Mouse (Mus musculus) brown adipose tissue, adult 24 weeks (tissue): ENCODE results near the gene Epb42. TPM values are rescaled to one million over a fixed set of nuclear protein-coding genes. Genes with fewer than 3 reads are reported as not detected.
"Not testable (repeated sequence)": the region's sequence is repeated elsewhere in the genome, so short reads cannot be mapped to it uniquely, and the experiment has no call there.

Experiments used
- H3K27ac ChIP-seq: fragments of 200-500 bp; replicated peaks from 2 replicates; pipeline ENCODE4 v1.5.1; 2012; ENCODE audit warnings: low read depth, mild to moderate bottlenecking, low read length
- H3K4me1 ChIP-seq: fragments of 200-500 bp; 2 replicates; pipeline ENCODE4 v1.6.1; 2012; ENCODE audit warnings: low read length, mixed read lengths; ENCODE audit not compliant: control insufficient read depth, insufficient read depth, insufficient read length
- H3K4me3 ChIP-seq: fragments of 200-500 bp; 2 replicates; pipeline ENCODE4 v1.5.1; 2012; ENCODE audit warnings: low read depth, mild to moderate bottlenecking, low read length, moderate library complexity; ENCODE audit not compliant: insufficient read depth
- polyA plus RNA-seq: library from polyadenylated mRNA; stranded (reverse); fragments of >200 nt; gene quantifications from 2 replicates; pipeline ENCODE4 v1.2.4, GENCODE M21; 2012; ENCODE audit not compliant: missing spikeins, insufficient read depth, insufficient read length

Gene Epb42
- polyA plus RNA-seq, 1 experiment: not detected

DNA sequence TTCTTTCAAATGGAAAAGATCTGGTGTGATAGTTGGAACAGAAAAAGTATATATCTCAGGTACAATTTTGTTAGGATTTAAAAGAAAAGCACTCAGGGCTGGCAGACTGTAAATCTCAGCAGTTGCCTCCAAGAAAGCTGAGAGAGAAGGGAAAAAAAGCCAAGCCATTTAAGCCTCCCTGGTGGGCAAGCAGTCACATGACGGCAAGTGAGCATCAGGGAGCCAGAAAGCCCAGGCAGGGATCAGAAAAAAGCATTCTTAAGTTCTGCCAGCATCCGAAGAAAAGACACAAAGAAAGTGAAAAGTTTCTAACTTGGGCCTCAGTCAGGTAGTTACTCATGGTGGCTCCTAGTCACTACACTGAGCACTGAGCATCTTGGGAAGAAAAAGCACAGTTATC is 53.3 kb downstream of the Epb42 start:
- Histone ChIP-seq H3K4me1 (no peaks in the 10 kb centered on the region), H3K4me3 (no peak overlapping the region), H3K27ac (no peak overlapping the region)

- no peak overlapping the region for H3K27ac ChIP-seq
- no peak overlapping the region for H3K4me3 ChIP-seq
- peaks cover 4% of the 10 kb centered on the region; the same call in 1 of the 2 replicates for H3K4me1 ChIP-seq
Observed at GRCm38 (mm10) chr2:120980861-120981260, 56.0 kb downstream of the Epb42 start.

DNA sequence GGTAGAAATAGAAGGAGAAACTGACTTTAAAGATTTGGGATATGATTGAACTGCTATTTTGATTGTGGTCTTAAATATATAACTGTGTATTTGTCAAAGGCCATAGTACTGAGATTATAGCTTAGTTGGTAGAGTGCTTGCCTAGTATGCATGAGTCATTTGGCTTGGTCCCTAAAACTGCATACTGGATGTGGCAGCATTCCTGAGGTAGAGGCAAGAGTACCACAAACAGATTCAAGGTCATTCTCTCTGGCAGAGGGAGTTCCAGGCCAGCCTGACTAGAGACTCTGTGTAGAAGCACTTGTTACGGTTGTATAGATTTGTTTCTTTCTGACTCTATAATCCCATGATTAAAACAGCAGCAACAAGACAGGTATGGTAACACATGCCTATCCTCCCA is 57.1 kb downstream of the Epb42 start:
- H3K4me3 ChIP-seq: no peak overlapping the region
- H3K4me1 ChIP-seq: peaks cover 4% of the 10 kb centered on the region; the same call in 1 of the 2 replicates
- H3K27ac ChIP-seq: no peak overlapping the region

GRCm38 (mm10) chr2:120978693-120979037 is 58.2 kb downstream of the Epb42 start:
- Histone ChIP-seq H3K4me1 (peaks cover 4% of the 10 kb centered on the region; the same call in 1 of the 2 replicates), H3K4me3 (no peak overlapping the region), H3K27ac (no peak overlapping the region)

DNA sequence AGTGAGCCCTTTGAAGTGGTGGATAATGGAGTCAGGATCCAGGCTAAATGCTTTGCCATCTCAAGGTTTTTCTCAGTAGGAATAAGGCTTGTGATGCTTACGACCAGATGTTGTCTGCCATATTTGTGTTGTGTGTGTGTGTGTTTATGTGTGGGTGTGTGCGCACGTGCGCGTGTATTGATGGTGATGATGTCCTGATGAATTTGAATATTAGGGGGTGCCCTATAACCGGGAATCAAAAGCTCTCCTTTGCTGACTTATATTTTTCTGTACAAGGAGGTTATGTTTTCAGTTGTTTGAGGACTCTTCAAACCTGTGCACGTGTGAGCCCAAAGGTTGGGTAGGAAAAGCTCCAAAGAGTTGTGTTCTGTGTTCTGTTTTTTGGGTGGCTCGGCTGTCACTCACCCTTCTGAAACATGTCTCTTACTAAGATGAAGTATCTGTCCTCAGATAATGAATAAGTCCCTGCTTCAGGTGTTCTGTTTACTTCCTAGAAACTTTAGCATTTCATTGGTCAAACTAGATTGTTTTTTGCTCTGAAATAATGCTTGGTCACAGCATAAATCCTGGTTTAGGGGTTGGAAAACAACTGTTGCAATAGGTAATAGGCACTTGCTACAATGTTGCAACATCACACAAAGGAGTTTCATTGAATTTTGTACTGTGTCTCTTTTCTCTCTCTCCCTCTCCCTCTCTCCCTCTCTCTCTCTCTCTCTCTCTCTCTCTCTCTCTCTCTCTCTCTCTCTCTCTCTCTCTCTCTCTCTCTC is 58.8 kb downstream of the Epb42 start:
- H3K4me1 ChIP-seq: peaks cover 4% of the 10 kb centered on the region; the same call in 1 of the 2 replicates
- H3K4me3 ChIP-seq: peak overlapping the region; percentile 95
- H3K27ac ChIP-seq: peak overlapping the region; percentile 64

DNA sequence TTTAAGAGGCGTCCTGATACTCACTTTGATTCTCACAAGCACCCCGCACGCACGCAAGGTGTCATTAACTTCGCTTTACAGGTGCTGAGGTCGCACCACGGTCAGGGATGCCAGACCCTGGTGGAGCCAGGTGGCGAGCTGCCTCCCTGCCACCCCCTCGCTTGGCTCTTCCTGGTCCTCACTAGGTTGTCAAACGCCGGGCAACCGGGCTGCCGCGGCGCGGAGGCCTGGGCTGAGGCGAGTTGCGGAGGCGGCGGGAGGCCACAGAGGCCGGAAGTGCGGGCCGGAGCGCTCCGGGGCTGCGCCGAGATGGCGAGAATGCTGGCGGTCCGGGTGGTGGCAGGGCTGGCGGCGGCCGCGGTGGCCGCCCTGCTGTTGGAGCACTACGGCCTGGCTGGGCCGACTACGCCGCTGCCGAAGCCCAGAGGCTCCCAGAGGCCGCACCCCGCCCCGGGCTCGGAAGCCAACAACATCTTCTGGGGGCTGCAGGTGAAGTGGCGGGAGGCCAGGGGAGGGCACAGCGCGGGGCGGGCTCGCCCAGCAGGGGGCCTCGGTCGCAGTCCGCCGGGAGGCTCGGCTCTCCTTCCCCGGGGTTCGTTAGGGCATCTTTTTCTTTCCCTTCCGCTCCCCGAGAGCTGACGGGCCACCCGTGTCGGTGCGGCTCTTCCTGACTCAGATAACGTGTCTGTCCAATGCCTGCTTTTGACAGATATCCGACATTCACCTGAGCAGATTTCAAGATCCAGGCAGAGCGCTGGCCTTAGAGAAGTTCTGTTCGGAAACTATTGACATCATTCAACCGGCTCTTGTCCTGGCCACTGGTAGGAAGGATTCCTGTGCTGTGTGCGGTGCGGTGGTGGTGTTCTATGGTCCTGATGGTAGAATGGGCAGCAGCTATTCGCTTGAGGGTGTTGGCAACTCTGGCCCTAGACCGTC is 59.6 kb downstream of the Epb42 start, which contains the start of gene Tmem62:
TSS of gene Tmem62 (plus strand) at position 28 of the 936 bp plus-strand sequence.
- peak within 1 kb of the TSS; percentile 80 for H3K27ac ChIP-seq
- H3K4me3 ChIP-seq: peak within 1 kb of the TSS; percentile 95
- peaks cover 4% of the 10 kb centered on the region; the same call in 1 of the 2 replicates for H3K4me1 ChIP-seq

DNA sequence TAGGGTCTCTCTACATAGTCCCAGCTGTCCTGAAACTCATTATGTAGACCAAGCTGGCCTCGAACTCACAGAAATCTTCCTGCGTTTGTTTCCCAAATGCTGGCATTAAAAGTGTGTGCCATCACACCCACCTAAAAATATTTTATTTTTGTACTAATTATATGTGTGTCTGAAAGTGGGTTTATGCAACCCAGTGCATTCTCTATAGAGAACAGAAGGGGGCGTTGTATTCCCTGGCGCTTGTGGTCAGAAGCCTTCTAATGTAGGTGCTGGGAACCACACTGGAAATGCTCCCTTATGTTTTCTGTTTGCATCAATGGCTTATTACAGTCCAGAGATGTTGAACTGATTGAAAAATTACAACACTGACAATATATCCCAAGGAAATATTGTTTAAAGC is 60.6 kb downstream of the Epb42 start:
- Histone ChIP-seq H3K27ac (no peak overlapping the region), H3K4me3 (no peak overlapping the region), H3K4me1 (peaks cover 4% of the 10 kb centered on the region; the same call in 1 of the 2 replicates)

DNA sequence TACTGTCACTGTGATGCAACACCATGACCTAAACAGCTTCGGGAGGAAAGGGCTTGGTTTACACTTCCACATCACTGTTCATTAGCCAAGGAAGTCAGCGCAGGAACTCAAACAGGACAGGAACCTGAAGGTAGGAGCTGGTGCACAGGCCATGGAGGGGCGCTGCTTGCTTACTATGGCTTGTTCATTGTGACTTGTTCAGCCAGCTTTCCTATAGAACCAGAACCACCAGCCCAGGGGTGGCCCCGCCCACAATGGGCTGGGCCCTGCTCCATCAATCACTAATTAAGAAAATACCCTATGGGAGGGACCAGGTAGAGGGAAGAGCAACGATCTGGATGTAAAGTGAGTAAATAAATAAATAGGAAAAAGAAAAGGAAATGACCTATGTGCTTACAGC is 63.9 kb downstream of the Epb42 start:
- H3K4me1 ChIP-seq: peaks cover 1% of the 10 kb centered on the region; the same call in 1 of the 2 replicates
- no peak overlapping the region for H3K4me3 ChIP-seq
- H3K27ac ChIP-seq: no peak overlapping the region

DNA sequence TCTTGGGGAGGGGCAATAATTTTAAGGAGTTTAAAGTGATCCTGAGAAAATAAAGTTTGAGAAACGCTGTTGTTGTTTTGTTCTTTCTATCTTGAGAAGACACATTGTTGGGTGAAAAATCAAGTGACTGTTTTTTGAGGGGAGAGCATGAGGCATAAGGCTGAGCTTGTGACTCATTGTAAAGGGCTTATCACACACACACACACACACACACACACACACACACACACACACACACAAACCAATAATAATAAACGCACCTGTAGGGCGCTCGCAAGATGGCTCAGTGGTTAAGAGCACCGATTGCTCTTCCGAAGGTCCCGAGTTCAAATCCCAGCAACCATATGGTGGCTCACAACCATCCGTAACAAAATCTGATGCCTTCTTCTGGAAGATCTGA is 64.6 kb downstream of the Epb42 start:
- not testable (repeated sequence) for H3K4me3 ChIP-seq, H3K27ac ChIP-seq

DNA sequence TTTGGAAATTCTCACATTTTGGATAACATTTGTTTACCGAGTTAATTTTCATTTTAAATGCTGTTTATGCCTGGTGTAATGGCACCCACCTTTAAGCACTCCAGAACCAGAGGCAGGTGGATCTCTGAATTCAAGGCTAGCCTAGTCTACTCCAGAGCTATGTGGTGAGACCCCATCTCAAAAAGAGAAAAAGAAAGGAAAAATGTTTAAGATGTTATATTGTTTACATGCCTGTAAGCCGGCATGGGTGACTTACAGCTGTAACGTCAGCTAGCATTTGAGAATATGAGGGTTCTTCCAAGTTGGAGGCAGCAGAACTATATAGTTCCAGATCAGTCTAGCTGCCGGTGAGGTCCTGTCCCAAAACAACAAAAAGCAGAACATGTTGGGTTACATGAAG is 65.1 kb downstream of the Epb42 start:
- H3K4me3 ChIP-seq: no peak overlapping the region
- H3K27ac ChIP-seq: no peak overlapping the region

More for the DNA sequence above, 64.6 kb downstream of the Epb42 start:
- H3K4me1 ChIP-seq: not testable (repeated sequence)

DNA sequence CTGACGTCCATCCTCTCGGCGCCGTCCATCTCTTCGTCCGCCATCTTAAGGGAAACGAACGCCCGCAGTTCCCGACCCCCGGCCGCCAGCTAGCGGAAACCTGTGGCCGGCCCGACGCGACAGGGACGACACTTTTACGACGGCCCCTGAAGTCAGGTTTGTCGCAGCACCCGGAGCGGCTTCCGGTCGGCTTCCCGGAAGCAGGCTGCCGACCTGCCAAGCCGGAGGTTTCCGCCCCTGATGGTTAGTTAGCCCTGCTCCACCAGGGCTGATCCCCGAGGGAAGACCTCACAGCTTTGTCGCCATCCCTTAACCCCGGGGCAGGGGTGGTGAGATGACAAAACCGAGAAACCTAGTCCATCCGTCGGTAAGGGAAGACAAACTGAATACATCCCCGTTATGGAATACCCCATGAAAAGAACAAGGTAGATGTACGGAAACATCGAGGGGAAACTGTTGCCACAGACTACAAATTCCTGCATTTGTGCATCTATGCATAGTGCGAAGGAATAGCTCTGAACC is 66.3 kb downstream of the Epb42 start, which contains the start of gene Ubr1:
TSS of gene Ubr1 (minus strand) at position 157 of the 522 bp plus-strand sequence.
- H3K4me1 ChIP-seq: peaks cover 2% of the 10 kb centered on the region; the same call in 1 of the 2 replicates
- H3K27ac ChIP-seq: peak within 1 kb of the TSS; percentile 75
- H3K4me3 ChIP-seq: peak within 1 kb of the TSS; percentile 82

More for the DNA sequence above, 65.1 kb downstream of the Epb42 start:
- no peaks in the 10 kb centered on the region for H3K4me1 ChIP-seq

- H3K27ac ChIP-seq: peak overlapping the region; percentile 66
- peak overlapping the region; percentile 82 for H3K4me3 ChIP-seq
- H3K4me1 ChIP-seq: peaks cover 2% of the 10 kb centered on the region; the same call in 1 of the 2 replicates
Observed at GRCm38 (mm10) chr2:120970045-120970539, 66.8 kb downstream of the Epb42 start.
